Mouse (Mus musculus) frontal cortex, postnatal 25 days (tissue): ENCODE results near the gene Rora.

Source experiments
- DNase-seq, 2 experiments: peaks; one replicate each; pipeline ENCODE4 v3.0.0; 2022; ENCODE audit warnings: low spot score in 2 of 2

Gene Rora

DNA sequence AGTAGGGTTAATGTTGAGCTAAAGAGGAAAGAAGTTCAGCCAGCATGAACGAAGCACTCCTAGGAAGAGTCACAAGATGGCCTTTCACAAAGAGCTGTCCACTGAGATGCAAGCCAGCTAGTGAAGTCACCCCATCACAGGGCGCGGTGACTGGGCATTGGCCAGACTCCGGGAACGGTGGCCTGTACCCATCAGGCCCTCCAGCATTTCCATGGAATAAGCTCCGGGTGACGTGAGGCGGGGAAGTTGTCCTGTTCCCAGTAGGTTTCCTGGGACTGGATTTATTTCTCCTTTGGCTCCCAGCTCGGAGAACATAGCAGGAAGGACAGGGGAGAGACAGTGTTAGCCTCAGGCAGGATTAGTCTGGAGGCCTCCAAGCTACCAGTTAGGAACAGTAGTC, 481.0 kb downstream of the Rora start:
- no peak for DNase-seq

DNA sequence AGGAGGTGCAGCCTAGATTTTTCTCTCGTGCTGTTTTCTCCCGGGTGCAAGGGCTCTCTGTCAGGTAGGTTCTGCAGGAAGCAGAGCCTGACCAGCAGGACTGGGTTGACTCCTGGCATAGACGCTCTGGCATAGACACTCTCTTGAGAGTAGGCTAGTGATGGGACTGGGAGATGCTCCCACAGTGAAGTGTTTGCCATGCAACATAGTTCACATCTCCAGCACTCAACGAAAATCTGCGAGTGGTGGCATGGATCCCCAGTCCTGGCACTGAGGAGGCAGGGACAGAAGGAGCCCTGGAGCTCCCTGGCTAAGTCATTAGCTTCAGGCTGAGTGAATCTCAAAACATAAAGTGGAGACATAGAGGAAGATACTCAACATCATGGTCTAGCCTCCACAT, 483.2 kb downstream of the Rora start:
- no peak for DNase-seq

DNA sequence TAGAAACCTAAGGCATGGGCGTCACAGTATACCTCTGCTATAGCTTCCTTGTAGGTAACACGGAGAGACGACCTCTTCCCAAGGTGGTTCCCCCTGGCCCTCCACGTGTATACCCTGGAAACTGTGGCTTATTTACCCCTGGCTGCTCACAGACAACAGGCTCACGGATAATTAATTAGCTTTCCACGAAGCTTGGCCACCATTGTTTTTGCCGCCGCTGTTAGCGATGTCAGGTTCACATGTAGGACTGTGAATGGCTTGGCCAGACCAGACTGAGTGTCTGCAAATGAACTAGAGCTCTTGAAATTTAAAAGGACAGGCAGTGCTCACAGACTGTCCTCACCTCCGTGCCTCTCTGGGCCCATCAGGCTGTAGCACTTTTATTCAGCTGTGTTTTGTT, 483.8 kb downstream of the Rora start:
- DNase-seq = no peak

DNA sequence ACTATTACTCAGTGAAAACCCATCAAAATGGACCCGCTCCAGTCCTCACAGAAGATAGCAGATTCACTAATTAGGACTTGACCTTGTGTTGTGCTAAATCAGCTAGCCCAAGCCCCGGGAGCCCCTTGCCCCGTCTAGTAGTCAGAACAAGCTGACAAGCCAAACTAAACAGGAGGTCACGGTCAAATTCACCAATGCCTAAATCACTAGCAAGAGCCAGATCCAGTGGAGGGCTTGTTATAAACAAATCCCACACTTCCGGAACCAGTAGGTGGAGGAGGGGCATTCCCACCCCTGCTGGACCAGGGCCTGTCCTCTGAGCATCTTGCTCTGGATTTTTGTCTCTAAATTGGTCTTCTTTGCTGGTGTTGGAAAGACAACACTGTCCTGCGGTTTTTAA, 486.6 kb downstream of the Rora start:
- no peak for DNase-seq

DNA sequence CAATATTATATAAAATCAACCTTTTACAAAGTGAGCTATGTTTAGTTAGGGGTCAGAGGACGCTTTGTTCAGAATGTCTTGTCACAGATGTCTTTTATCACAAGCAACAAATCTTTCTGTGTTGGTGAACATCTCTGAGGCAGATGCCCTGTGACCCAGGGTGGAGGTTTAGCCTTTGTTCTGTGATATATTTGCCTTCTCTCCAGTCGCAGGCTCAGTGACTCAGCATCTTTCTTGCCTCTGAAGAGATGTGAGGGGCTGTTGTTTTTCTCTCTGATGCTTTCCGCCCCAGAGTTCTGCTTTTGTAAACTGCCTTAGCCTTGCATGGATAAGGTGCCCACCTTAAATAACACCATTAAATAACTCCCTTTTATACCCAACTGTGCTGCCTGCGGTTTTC, 488.3 kb downstream of the Rora start:
- no peak for DNase-seq

DNA sequence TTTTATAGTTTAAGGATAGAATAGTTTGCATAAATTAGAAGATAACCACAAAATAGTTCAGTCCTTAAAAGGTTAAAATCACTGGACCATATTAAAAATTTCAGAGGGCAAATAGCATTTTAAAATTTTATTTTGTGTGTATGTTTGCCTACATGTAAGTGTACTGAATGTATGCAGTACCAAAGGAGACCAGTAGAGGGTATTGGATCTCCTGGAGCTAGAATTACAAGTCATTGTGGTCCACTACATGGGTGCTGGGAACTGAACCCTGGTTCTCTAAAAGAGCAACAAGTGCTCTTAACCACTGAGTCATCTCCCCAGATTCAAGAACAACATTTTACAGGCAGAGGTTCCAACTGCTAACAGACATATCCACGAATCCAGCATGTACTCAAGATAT, 493.4 kb downstream of the Rora start:
- DNase-seq = no peak

DNA sequence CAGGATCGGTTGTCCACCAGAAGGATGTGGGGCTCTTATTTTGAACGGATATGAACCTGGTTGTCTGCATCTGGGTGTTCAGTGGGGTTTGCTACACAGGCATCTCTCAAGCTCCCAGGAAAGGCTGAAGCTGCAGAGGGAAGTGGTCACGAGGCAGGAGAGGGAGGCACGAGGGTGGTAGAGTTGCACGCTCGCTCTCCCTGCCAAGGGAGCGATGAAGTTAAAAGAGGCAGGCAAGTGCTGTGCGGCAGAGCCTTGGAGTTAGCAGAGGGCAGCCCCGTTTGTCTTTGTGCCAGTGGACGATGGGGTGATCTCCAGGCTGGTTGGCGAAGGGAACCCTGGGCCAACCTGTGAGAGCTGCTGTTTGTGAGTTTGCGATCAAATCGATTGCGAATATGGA, 496.6 kb downstream of the Rora start:
- no peak for DNase-seq

DNA sequence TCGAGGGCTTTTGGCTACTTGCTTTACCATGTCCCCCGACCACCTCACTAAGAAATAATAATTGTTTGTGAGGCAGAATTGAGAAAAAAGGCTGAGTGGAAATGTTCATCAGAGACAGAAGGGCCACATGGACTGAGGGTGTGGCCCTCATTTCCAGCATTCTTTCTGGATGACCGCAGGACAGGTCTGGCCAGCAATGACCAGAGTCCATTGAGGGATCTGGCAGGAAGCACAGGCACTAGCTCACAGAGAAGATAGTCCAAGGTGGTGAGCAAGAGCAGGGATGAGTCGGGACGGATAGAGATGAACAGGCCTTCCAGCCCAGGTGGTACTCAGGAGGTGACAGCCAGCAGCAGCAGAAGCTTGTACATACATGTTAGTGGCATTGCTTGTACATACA, 501.1 kb downstream of the Rora start:
- no peak for DNase-seq

DNA sequence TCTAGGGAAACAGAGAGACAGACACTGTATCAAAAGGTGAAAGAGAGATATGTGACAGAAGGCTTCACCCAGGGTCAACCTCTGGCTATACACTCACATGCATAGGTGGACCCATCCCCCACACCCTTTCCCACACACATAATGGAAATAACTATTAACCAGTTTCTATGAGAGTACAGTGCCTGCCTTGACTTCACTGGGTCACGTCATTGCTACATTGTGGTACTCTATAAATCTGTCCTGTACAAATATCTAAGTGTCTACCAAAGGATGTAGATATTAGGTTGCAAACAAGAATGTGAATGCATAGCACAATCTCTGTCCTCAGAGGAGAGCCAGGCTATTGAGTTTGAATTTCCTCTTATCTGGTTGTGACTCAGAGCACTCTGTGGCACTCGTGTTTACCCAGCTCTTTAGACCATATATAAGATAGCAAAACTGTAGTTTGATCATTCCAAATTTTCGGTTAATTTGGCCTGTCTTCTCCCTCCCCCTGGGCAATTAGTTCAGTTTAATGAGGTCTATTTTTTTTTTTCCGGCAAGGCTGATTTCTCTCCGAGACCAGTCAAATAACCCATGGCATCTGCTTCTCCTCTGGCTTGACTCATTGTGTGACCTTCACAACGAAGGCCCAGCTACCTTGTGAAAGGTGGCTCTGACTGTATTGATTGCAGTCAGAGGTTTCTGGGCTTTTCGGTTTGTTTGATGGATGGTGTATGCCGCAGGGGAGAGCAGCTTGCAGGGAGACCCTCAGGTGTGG, 502.4 kb downstream of the Rora start:
- no peak for DNase-seq

DNA sequence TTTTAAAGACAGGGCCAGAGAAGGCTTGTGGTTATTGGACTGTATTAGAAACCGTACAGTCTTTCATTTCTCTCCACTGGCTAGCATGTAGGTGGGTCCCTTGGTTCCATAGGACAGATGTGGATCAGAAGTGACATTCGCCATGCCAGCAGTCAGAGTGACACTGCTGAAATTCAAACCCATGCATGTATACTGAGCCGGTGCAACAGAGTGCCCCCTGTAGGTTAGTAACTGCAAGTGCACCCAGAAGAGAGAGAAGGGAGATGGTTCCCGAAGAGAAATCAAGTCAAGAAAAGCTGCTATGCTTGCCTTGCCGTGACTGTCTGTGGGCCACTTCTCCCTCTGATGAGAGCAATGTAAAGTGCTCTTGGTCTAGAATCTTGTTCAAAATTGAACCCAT, 507.2 kb downstream of the Rora start:
- DNase-seq = no peak

DNA sequence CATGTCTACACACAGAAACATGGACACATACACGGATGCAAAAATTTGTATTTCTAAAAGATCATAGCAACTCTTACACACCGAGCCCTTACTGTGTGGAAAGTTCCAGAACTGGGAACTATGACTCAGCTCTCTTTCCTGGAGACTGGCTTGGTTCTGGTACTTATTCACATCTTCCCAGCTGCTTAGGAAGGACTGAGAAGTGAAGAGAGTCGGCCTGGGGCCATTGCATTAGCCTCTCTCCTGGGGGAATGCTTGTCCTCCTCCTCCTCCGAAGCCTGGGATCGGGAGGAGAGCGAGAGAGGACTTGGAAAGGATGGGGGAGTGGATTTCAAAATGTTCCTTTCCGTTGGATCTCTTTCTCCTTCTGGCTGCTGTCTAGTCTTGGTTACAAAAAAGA, 511.1 kb downstream of the Rora start:
- no peak for DNase-seq

DNA sequence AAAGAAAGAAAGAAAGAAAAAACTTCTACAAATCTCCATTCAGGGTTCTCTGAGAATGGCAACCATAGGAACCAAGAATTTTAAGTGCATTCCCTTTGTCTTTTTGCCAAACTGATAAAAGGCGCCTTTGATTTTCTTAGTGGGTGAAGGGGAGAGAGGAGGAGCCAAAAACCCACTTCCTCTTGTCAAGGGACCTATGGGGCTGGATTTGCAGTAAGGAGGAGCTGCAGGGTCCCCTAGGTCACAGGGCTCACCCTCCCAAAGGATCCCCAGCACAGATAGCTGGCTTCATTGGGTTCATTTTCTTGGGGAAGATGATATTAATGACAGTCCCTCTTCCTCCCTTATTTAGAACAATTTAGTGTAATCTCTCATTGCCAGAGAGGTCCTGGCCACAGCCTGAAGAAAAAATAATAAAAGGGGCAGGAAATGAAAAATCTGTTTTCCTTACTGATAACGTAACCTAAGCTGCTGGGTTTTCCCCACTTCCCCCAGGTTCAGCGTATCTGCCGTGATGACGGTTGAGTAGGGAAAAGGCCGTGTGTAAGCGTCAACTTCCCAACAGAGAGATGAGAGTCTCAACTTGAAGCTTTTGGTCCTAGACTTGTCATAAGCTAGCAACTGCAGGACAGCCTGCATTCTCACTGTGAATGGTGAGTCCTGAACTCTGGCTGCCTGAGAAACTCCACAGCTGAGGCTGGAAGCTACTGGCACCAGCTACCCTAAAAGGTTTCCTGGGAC, 511.7 kb downstream of the Rora start:
- DNase-seq = no peak

DNA sequence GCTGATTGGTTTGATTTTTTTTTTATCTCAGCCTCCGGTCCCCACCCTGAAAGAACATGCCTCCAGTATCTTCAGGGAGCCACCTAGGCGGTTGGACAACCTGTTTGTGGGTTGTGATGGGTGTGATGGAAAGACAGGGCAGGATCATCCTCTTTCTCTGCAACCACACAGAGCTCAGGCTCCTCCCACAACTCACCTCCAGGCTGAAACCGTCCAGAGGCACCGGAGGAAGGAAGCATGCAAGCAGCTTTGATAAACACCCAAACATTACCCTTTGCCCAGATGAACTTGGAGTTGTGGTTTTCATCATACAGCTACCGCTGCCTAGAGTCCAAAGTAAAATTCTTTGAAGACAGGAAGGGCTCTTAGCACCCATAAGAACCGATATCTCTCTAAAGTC, 520.5 kb downstream of the Rora start:
- no peak for DNase-seq

DNA sequence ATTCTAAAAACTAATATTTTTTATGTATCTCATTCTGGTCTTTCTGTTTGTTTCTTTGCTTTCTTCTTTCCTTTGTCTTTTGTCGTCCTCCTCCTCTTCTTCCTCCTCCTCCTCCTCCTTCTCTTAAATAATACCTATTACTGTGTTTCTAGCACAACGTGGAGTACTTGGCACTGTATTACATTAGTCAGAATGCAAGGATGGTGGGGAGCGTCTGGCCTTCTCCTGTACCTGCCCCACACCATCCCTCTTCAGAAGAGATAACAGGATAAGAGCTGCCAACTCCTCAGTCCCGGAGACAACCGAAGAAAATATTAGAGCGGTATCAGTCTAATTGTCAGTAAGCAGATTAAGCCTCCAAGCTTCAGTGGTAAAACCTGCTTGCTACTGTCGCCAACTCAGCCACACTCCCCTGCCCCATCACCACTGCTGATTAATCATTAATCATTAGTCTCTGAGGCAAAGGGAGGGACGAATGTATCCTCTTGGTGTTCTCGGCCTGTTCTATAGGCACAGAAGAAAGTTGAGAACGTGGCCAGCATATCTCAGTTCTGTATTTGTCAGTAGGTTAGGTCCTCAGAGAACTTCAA, 521.0 kb downstream of the Rora start:
- DNase-seq = no peak

DNA sequence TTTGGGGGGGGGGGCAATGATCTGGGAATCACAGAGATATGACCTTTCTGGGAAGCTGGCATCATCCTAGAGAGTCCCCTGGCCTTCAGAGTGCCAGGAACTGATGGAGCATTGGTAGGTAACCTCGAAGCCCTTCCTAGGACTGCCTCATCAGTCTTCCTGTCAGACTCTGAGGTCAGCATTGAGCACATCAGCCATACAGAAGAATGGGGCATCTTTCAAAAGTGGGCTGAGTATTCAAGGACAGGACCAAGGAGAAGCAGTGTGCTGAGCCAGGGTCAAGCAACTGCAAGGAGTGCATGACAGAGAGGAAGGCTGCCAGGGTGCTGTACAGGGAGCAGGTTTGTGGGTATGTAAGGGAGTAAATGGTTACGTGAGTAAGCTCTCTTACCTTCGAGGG, 523.4 kb downstream of the Rora start:
- DNase-seq = no peak

DNA sequence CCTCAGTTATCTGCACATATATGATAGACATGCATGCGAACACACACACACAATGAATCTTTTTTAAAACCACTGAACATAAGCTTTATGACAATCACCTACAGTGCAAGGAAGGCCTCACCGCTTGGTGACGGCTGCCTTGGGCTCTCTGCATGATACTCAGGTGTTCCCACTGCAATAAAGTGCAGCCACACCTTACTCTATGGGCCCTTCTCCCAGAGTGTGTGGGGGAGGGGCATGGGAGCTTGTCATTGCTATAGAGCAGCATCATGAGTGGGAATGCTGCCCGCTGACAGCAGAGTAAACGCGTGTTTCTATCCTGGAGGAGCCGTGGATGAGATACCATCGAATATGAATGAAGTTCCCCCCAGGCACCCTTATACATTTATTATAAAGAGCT, 525.6 kb downstream of the Rora start:
- DNase-seq = no peak

DNA sequence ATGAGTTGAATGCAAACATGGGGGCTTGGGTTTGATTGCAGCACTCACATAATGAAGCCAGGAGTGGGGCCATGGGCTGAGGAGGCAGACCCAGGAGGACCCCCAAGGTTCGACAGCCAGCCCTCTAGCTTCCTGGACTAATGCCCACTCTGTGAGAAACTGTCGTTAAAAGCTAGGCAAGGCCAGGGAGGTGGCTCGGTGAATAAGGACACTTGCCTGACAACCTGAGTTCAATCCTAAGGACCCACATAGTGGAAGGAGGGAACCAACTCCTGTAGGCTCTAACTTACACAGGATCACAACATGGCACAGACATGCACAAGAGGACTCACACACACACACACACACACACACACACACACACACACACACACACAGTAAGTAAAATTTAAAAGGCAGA, 527.4 kb downstream of the Rora start:
- DNase-seq = no peak

DNA sequence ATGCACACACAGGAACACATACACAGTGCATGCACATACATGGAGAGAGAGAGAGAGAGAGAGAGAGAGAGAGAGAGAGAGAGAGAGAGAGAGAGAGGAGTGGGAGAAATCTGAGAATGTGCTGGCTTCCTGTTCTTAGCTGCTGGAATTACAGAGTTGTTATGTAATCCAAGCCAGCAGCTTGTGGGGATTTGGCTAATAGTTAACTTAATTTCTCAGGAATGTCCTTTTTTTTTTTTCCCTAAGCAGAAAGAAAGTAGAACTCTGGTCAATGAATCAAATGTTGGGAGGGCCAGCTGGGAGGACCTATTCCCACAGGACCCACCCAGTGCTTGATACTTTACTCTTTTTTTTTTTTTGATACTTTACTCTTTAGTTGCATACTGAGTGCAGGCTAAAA, 527.8 kb downstream of the Rora start:
- DNase-seq = no peak

DNA sequence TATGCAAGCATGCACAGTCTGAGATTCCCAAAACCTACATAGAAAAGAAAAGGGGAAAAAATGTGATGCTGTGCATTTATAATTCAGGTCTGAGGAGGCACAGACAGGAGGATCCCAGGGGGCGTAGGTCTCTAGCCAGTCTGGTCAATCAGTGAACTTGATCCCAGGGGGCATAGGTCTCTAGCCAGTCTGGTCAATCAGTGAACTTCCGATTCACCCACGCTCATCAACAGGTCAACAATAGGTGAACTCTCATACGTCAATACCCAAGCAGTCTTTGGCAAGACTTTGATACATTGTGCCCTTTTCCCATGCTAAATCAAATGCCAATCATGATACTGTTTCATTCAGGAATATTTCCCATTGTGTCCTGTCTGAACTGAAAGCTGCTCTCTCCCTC, 530.3 kb downstream of the Rora start:
- DNase-seq = no peak

DNA sequence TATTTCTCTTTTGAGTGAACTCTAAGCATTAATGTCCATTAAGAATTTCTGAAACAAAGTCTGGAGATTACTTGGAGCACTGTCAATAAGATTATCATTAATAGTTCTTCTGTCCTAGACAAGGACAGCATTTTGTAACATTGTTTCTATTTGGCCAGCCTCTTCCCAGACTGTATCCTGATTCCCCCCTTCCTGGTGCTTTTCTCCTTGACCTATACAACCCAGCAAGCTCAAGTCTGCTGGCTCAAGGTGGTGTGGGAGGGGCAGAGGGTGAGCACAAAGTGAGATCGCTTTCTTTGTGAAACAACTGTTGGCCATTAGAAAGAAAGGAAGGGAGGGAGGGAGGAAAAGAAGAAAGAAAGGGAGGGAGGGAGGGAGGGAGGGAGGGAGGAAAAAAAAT, 537.1 kb downstream of the Rora start:
- no peak for DNase-seq

DNA sequence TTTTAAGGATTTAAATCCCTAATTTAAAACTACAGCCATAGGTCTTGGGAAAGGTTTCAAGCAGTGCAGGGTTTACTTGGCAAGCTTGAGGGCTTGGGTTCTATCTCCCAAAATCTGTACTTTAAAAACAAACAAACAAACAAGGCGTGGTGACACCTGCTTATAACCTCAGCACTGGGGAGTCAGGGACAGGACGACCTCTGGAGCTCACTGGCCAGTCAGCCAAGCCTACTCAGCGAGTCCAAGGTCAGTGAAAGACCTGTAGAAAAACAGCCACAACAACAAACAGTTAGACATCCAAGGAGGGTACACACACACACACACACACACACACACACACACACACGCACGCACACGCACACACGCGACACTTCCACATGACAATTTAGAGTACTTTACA, 538.9 kb downstream of the Rora start:
- DNase-seq = no peak

DNA sequence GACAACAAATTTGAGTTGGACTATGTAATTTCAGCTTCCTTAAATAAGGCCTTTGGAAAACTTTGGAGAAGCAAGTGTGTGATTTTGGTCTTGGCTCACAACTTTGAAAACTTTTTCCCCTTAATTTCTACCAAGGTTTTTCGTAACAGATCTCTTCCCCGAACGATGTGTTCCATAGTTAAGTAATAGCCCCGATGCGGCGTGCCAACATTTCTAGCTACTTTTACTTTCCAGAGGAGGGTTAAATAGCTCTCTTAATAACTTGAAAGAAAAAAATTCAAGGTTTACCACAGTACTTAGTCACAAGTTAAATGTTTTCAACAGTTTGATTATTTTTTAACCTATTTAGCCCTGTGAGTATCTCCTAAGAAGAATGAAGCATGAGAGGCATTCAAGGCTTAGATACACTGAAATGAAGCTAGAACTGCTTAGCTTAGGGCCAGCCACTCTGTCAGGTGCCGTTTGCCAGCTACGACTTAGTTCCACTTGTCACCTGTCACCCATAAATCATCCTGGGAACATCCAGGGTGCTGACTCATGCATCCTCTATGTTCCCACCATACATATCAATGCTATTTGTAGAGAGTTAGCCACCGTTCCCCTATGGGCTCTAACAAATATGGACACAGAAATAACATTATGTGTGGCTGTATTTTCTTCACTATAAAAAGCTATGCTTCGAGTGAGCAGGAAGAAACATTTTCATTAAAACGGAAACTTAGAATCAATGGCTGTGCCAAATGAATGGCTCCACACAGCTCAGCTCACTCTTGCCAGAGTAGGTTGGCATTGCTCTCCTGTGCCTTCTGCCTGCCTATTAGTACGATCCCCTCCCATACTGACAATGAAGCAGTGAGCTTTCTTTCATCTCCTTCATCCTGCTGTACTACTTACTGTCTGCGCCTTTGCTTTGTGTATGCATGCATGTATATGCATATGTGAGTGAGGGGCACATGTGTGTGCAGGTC, 541.3 kb downstream of the Rora start:
- DNase-seq = no peak
